Mouse (Mus musculus) stomach, embryonic 16.5 days (tissue): ENCODE data around the gene Abcf1. TPM values are rescaled to one million over a fixed set of nuclear protein-coding genes. Genes with fewer than 3 reads are reported as not detected.
"Not testable (repeated sequence)": the region's sequence is repeated elsewhere in the genome, so short reads cannot be mapped to it uniquely, and the experiment has no call there.

Experiments
- ATAC-seq: fragments of 200-750 bp; cut with Nextera tagmentation; 2 replicates; pipeline ENCODE4 v1.8.0; 2017; ENCODE audit warnings: moderate number of reproducible peaks, moderate TSS enrichment; ENCODE audit not compliant: insufficient read depth, low FRiP score
- H3K27ac ChIP-seq: fragments of 300-500 bp; sonication (generic); 2 replicates; pipeline ENCODE4 v1.5.1; 2014; ENCODE audit warnings: low read length
- H3K27me3 ChIP-seq: fragments of 300-500 bp; sonication (generic); 2 replicates; pipeline ENCODE4 v1.6.1; 2014; ENCODE audit warnings: low read length, control low read depth, mixed read lengths; ENCODE audit not compliant: control insufficient read depth, insufficient read depth
- H3K36me3 ChIP-seq: fragments of 300-500 bp; sonication (generic); 2 replicates; pipeline ENCODE4 v1.6.1; 2014; ENCODE audit warnings: low read length; ENCODE audit not compliant: control insufficient read depth, insufficient read depth
- H3K4me1 ChIP-seq: fragments of 300-500 bp; sonication (generic); 2 replicates; pipeline ENCODE4 v1.6.1; 2014; ENCODE audit warnings: low read length, control low read depth, mixed read lengths; ENCODE audit not compliant: control insufficient read depth, insufficient read depth
- H3K4me2 ChIP-seq: fragments of 300-500 bp; sonication (generic); 2 replicates; pipeline ENCODE4 v1.6.1; 2014; ENCODE audit warnings: low read depth, low read length, mixed read lengths
- H3K4me3 ChIP-seq: fragments of 300-500 bp; sonication (generic); replicated peaks from 2 replicates; pipeline ENCODE4 v1.5.1; 2014; ENCODE audit warnings: mild to moderate bottlenecking, low read length
- H3K9ac ChIP-seq: fragments of 300-500 bp; sonication (generic); 2 replicates; pipeline ENCODE4 v1.6.1; 2014; ENCODE audit warnings: low read length
- H3K9me3 ChIP-seq: fragments of 300-500 bp; sonication (generic); replicated peaks from 2 replicates; pipeline ENCODE4 v1.6.1; 2016; ENCODE audit warnings: low read length, control low read depth; ENCODE audit not compliant: control insufficient read depth
- WGBS: fragments of 180-500 bp; shearing (Covaris S2); extraction: QIAGEN DNeasy Blood & Tissue Kit; methylation state at CpG from one replicate; pipeline ENCODE4 v1.1.7; 2014; 5-methylcytosine and 5-hydroxymethylcytosine counted together
- polyA plus RNA-seq: library from polyadenylated mRNA; unstranded; fragments of >200 nt; fragmentation: Nextera tagmentation; extraction: Ambion mirVana; gene quantifications from 2 replicates; pipeline ENCODE4 v1.2.1, GENCODE M21; 2015

Abcf1 gene
- polyA plus RNA-seq, 1 experiment from 2014 or later, result 88.9 TPM

GRCm38 (mm10) chr17:35958533-35959223 is 10.9 kb downstream of the Abcf1 start:
- Histone ChIP-seq H3K9ac (no peak overlapping the region), H3K4me3 (no peak overlapping the region), H3K36me3 (peaks cover 35% of the 10 kb centered on the region), H3K27ac (no peak overlapping the region), H3K9me3 (no peaks in the 10 kb centered on the region), H3K27me3 (no peaks in the 10 kb centered on the region), H3K4me2 (no peak overlapping the region), H3K4me1 (no peaks in the 10 kb centered on the region)
- WGBS, result 95% methylated on average over 15 of the region's 15 CpGs
- no peak for ATAC-seq

DNA sequence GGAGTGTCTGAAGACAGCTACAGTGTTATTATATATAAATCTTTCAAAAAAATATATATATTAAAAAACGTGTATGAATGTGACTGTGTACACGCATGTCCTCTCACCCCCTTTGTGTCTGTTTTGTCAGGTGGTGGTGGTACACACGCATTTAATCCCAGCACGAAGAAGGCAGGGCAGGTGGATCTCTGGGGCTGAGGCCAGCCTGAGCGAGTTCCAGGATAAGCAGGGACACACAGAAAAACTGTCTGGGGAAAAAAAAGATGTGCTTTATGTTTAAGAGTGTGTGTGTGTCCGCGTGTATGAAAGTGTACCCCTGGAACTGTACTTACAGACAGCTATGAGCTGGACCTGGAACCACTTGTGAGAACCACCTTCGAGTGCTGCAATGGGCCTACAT is 14.9 kb downstream of the Abcf1 start:
- no peak for ATAC-seq
- H3K9me3 ChIP-seq, result no peaks in the 10 kb centered on the region

GRCm38 (mm10) chr17:35952559-35952958 is 17.0 kb downstream of the Abcf1 start:
- not testable (repeated sequence) for H3K9ac ChIP-seq, H3K9me3 ChIP-seq, H3K36me3 ChIP-seq, H3K27me3 ChIP-seq, H3K27ac ChIP-seq, ATAC-seq, H3K4me1 ChIP-seq, H3K4me3 ChIP-seq, H3K4me2 ChIP-seq
- 79% methylated on average over 2 of the region's 3 CpGs for WGBS

More for the DNA sequence above, 14.9 kb downstream of the Abcf1 start:
- no peak overlapping the region for H3K4me2 ChIP-seq
- H3K4me3 ChIP-seq, result no peak overlapping the region
- no peak overlapping the region for H3K9ac ChIP-seq
- no peak overlapping the region for H3K27ac ChIP-seq
- WGBS, result 72% methylated on average over 8 of the region's 8 CpGs
- no peaks in the 10 kb centered on the region for H3K27me3 ChIP-seq
- H3K4me1 ChIP-seq, result no peaks in the 10 kb centered on the region
- peaks cover 13% of the 10 kb centered on the region; the same call in 1 of the 2 replicates for H3K36me3 ChIP-seq

- not testable (repeated sequence) for H3K36me3 ChIP-seq, H3K27me3 ChIP-seq, H3K4me2 ChIP-seq, ATAC-seq, H3K9me3 ChIP-seq, H3K27ac ChIP-seq, H3K4me3 ChIP-seq, H3K9ac ChIP-seq, H3K4me1 ChIP-seq
Measured at GRCm38 (mm10) chr17:35950946-35951345, 18.6 kb downstream of the Abcf1 start.

- Histone ChIP-seq H3K36me3 (no peaks in the 10 kb centered on the region), H3K27ac (no peak overlapping the region), H3K4me1 (no peaks in the 10 kb centered on the region), H3K9me3 (no peaks in the 10 kb centered on the region), H3K9ac (no peak overlapping the region), H3K27me3 (no peaks in the 10 kb centered on the region), H3K4me2 (no peak overlapping the region), H3K4me3 (no peak overlapping the region)
- 51% methylated on average over 1 of the region's 1 CpGs for WGBS
- ATAC-seq, result no peak
Measured at GRCm38 (mm10) chr17:35939941-35940340, 29.6 kb downstream of the Abcf1 start.

GRCm38 (mm10) chr17:35939108-35939507 is 30.5 kb downstream of the Abcf1 start:
- Histone ChIP-seq H3K4me1 (no peaks in the 10 kb centered on the region), H3K27ac (no peak overlapping the region), H3K9ac (no peak overlapping the region), H3K36me3 (no peaks in the 10 kb centered on the region), H3K4me2 (no peak overlapping the region), H3K27me3 (no peaks in the 10 kb centered on the region), H3K4me3 (no peak overlapping the region), H3K9me3 (no peaks in the 10 kb centered on the region)
- ATAC-seq, result no peak
- 36% methylated on average over 2 of the region's 2 CpGs for WGBS

DNA sequence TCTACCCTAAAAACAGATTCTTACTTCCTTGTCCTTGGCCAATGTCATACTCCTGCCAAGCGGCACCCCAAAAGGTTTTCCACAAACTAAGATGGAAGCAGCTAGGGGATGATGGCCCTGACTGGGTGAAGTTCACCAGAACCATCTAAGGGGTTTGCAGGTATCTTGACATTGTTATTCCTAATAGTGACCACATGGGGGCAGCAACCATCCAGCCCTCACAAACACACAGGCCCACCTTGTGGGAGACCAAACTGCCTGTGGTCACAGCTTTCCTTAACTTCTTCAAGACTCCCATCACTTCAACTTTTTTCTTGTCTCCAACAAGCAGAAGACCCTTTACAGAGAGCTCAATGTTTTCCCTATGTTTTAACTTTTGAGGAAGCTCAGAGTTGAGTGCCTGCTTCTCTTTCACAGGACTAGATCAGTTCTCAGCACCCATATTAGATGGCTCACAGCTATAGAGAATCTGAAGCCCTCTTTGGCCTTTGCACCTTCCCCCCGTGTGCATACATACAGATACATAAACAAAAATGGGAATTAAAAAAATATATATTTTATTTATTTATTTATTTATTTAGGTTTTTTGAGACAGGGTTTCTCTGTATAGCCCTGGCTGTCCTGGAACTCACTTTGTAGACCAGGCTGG is 31.7 kb downstream of the Abcf1 start:
- H3K4me2 ChIP-seq, result no peak overlapping the region
- no peak overlapping the region for H3K27ac ChIP-seq
- H3K4me3 ChIP-seq, result no peak overlapping the region
- WGBS, result 41% methylated on average over 2 of the region's 2 CpGs
- no peaks in the 10 kb centered on the region for H3K27me3 ChIP-seq
- no peaks in the 10 kb centered on the region for H3K36me3 ChIP-seq
- 0 out of 2 replicates have a peak, but pooled peaks have one; percentile 33 for ATAC-seq
- H3K4me1 ChIP-seq, result no peaks in the 10 kb centered on the region
- no peak overlapping the region for H3K9ac ChIP-seq
- H3K9me3 ChIP-seq, result no peaks in the 10 kb centered on the region

- H3K4me3 ChIP-seq, H3K4me1 ChIP-seq, H3K27ac ChIP-seq, H3K9ac ChIP-seq, H3K27me3 ChIP-seq, H3K4me2 ChIP-seq, ATAC-seq, H3K36me3 ChIP-seq, H3K9me3 ChIP-seq: not testable (repeated sequence)
- 86% methylated on average over 14 of the region's 14 CpGs for WGBS
Measured at GRCm38 (mm10) chr17:35935763-35936162, 33.8 kb downstream of the Abcf1 start.

GRCm38 (mm10) chr17:35932608-35933007 is 37.0 kb downstream of the Abcf1 start:
- WGBS, result 94% methylated on average over 4 of the region's 4 CpGs
- peaks cover 22% of the 10 kb centered on the region for H3K36me3 ChIP-seq
- no peaks in the 10 kb centered on the region for H3K9me3 ChIP-seq
- no peak overlapping the region for H3K4me2 ChIP-seq
- no peak for ATAC-seq
- H3K4me1 ChIP-seq, result no peaks in the 10 kb centered on the region
- H3K4me3 ChIP-seq, result no peak overlapping the region
- no peak overlapping the region for H3K9ac ChIP-seq
- no peak overlapping the region for H3K27ac ChIP-seq
- no peaks in the 10 kb centered on the region for H3K27me3 ChIP-seq
